8 mouse cellular contexts compared by ENCODE assay signal in genomic region chr5:53123525-53124286, GRCm38 (mm10).
DNase-seq lines count a peak whose midpoint lies in the region; ATAC-seq and TF ChIP-seq lines count a peak whose summit lies in the region.

No protein-coding gene starts in this region.

- no peaks in the 10 kb centered on the region for H3K4me1 ChIP-seq in kidney, adult 2 months (ENCODE audit: control insufficient read depth, insufficient read depth, low read length)
- H3K4me1 ChIP-seq in hindbrain, embryonic 13.5 days (replicated peaks), result peaks cover 5% of the 10 kb centered on the region; the same call in 1 of the 2 replicates
- peaks cover 5% of the 10 kb centered on the region; the same call in 1 of the 2 replicates for H3K4me1 ChIP-seq in lung, embryonic 14.5 days (ENCODE audit: insufficient read depth)

- peak; percentile 31 for DNase-seq in kidney, adult 2 months
- DNase-seq in kidney, adult 11 months, result no peak
- peak; percentile 53 for DNase-seq in NIH3T3 (ENCODE audit: low read depth)
- peak; percentile 73 for DNase-seq in embryo, embryonic 10.5 days (ENCODE audit: low spot score)
- DNase-seq in lung, embryonic 14.5 days, result peak; percentile 86
- DNase-seq in right cerebral cortex, postnatal 14 days, result peak; percentile 53
- DNase-seq in spleen, adult 18-20 months, result no peak

- no peak overlapping the region for H3K9ac ChIP-seq in hindbrain, embryonic 13.5 days
- H3K9ac ChIP-seq in lung, embryonic 14.5 days, result no peak overlapping the region

- H3K27me3 ChIP-seq in kidney, adult 2 months (replicated peaks; ENCODE audit: control insufficient read depth, insufficient read depth, low read length), result no peaks in the 10 kb centered on the region
- H3K27me3 ChIP-seq in hindbrain, embryonic 13.5 days, result peaks cover 3% of the 10 kb centered on the region; the same call in 1 of the 2 replicates
- H3K27me3 ChIP-seq in lung, embryonic 14.5 days (ENCODE audit: insufficient read depth, low read length), result no peaks in the 10 kb centered on the region

- no peak overlapping the region for H3K4me3 ChIP-seq in kidney, adult 2 months (ENCODE audit: insufficient read depth, low read depth, low read length)
- no peak overlapping the region for H3K4me3 ChIP-seq in hindbrain, embryonic 13.5 days
- H3K4me3 ChIP-seq in lung, embryonic 14.5 days (ENCODE audit: low read depth, low read length), result no peak overlapping the region

- WGBS in kidney, adult 2 months, result 49% methylated on average over 10 of the region's 10 CpGs
- WGBS in hindbrain, embryonic 13.5 days, result 35% methylated on average over 10 of the region's 10 CpGs
- WGBS in lung, embryonic 14.5 days, result 41% methylated on average over 10 of the region's 10 CpGs

- no peak overlapping the region for H3K4me2 ChIP-seq in hindbrain, embryonic 13.5 days
- H3K4me2 ChIP-seq in lung, embryonic 14.5 days, result no peak overlapping the region

- no peaks in the 10 kb centered on the region for H3K36me3 ChIP-seq in kidney, adult 2 months (ENCODE audit: control insufficient read depth, insufficient read depth, low read length)
- peaks cover 4% of the 10 kb centered on the region; the same call in 1 of the 2 replicates for H3K36me3 ChIP-seq in hindbrain, embryonic 13.5 days
- H3K36me3 ChIP-seq in lung, embryonic 14.5 days (ENCODE audit: insufficient read depth), result no peaks in the 10 kb centered on the region

- peak; percentile 75 for ATAC-seq in hindbrain, embryonic 13.5 days (ENCODE audit: low FRiP score)
- peak; percentile 57; the same call in 1 of the 2 replicates for ATAC-seq in lung, embryonic 14.5 days (ENCODE audit: insufficient read depth)

- no peak overlapping the region for H3K27ac ChIP-seq in kidney, adult 2 months (ENCODE audit: insufficient read depth, low read depth, low read length)
- no peak overlapping the region for H3K27ac ChIP-seq in hindbrain, embryonic 13.5 days
- H3K27ac ChIP-seq in lung, embryonic 14.5 days (ENCODE audit: low read depth), result no peak overlapping the region

- no peaks in the 10 kb centered on the region for H3K9me3 ChIP-seq in hindbrain, embryonic 13.5 days
- no peaks in the 10 kb centered on the region for H3K9me3 ChIP-seq in lung, embryonic 14.5 days (ENCODE audit: low read depth, low read length)

- peak; percentile 61 for TF ChIP-seq CTCF in kidney, adult 2 months (conservative IDR thresholded peaks at IDR 0.05; ENCODE audit: insufficient read depth, insufficient read length, low read depth, low read length)
- TF ChIP-seq CTCF in lung, embryonic 14.5 days (IDR thresholded peaks at IDR 0.05; ENCODE audit: low read depth), result peak; percentile 84

- no peak for TF ChIP-seq POLR2A in kidney, adult 2 months (IDR thresholded peaks at IDR 0.05; ENCODE audit: low read depth, low read length)

Comparison
In these comparisons a context has a peak if more than half of its experiments do, and no peak if none do; other contexts are left out.
1. DNase-seq: peak in kidney, adult 2 months (single experiment), NIH3T3 (single experiment), embryo, embryonic 10.5 days (single experiment), lung, embryonic 14.5 days (single experiment) and right cerebral cortex, postnatal 14 days (single experiment); none in kidney, adult 11 months (single experiment) and spleen, adult 18-20 months (0 of 2).